Mouse (Mus musculus) midbrain, embryonic 14.5 days (tissue): Measurements from ENCODE around the gene Prkn. TPM values are rescaled to one million over a fixed set of nuclear protein-coding genes. Genes with fewer than 3 reads are reported as not detected.

Experiments used
- ATAC-seq: fragments of 200-750 bp; cut with Nextera tagmentation; 2 replicates; pipeline ENCODE4 v1.8.0; 2017; ENCODE audit warnings: moderate number of reproducible peaks, moderate library complexity; ENCODE audit not compliant: low FRiP score, low TSS enrichment
- DNase-seq: peaks from one replicate; pipeline ENCODE4 v3.0.0-alpha.2; 2015
- H3K27ac ChIP-seq: fragments of 300-500 bp; sonication (generic); replicated peaks from 2 replicates; pipeline ENCODE4 v1.5.1; 2014; ENCODE audit warnings: mild to moderate bottlenecking, low read depth, low read length, moderate library complexity
- H3K27me3 ChIP-seq: fragments of 300-500 bp; sonication (generic); 2 replicates; pipeline ENCODE4 v1.6.1; 2014; ENCODE audit warnings: low read length, control low read depth, mixed read lengths; ENCODE audit not compliant: control insufficient read depth, insufficient read depth
- H3K36me3 ChIP-seq: fragments of 300-500 bp; sonication (generic); 2 replicates; pipeline ENCODE4 v1.6.1; 2014; ENCODE audit warnings: low read length, control low read depth; ENCODE audit not compliant: control insufficient read depth, insufficient read depth
- H3K4me1 ChIP-seq: fragments of 300-500 bp; sonication (generic); 2 replicates; pipeline ENCODE4 v1.6.1; 2014; ENCODE audit warnings: mild to moderate bottlenecking, antibody characterized with exemption, low read length, control low read depth; ENCODE audit not compliant: control insufficient read depth, insufficient read depth
- H3K4me2 ChIP-seq: fragments of 300-500 bp; sonication (generic); 2 replicates; pipeline ENCODE4 v1.6.1; 2014; ENCODE audit warnings: mild to moderate bottlenecking, low read length, moderate library complexity
- H3K4me3 ChIP-seq: fragments of 300-500 bp; sonication (generic); replicated peaks from 2 replicates; pipeline ENCODE4 v1.5.1; 2014; ENCODE audit warnings: low read depth, low read length
- H3K9ac ChIP-seq: fragments of 300-500 bp; sonication (generic); replicated peaks from 2 replicates; pipeline ENCODE4 v1.6.1; 2014; ENCODE audit warnings: mild to moderate bottlenecking, low read length, moderate library complexity
- H3K9me3 ChIP-seq: fragments of 300-500 bp; sonication (generic); 2 replicates; pipeline ENCODE4 v1.6.1; 2016; ENCODE audit warnings: low read length, control low read depth, mixed read lengths; ENCODE audit not compliant: control insufficient read depth
- WGBS: fragments of 180-500 bp; shearing (Covaris S2); extraction: QIAGEN DNeasy Blood & Tissue Kit; methylation state at CpG from one replicate; pipeline ENCODE4 v1.1.7; 2014; 5-methylcytosine and 5-hydroxymethylcytosine counted together
- polyA plus RNA-seq: library from polyadenylated mRNA; unstranded; fragments of >200 nt; fragmentation: Nextera tagmentation; extraction: Ambion mirVana; gene quantifications from 2 replicates; pipeline ENCODE4 v1.2.1, GENCODE M21; 2014

Prkn gene
- polyA plus RNA-seq, 1 experiment from 2014 or later: 4.4 TPM

DNA sequence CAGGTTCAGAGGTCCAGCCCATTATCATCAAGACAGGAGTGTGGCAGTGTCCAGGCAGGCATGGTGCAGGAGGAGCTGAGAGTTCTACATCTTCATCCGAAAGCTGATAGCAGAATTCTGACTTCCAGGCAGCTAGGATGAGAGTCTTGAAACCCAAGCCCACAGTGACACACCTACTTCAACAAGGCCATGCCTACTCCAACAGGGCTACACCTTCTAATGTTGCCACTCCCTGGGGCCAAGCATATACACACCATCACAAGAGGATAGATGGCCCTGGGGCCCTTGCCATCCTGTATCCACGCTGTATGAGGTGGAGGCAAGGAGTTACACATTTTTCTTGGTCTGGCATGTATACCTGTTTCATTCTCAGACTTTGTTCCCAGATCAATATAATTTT, 1197.4 kb downstream of the Prkn start:
- Histone ChIP-seq H3K27me3 (no peaks in the 10 kb centered on the region), H3K4me2 (no peak overlapping the region), H3K4me1 (no peaks in the 10 kb centered on the region), H3K4me3 (no peak overlapping the region), H3K9ac (no peak overlapping the region), H3K36me3 (no peaks in the 10 kb centered on the region), H3K27ac (no peak overlapping the region), H3K9me3 (no peaks in the 10 kb centered on the region)
- ATAC-seq (no peak), DNase-seq (no peak)
- WGBS: 88% methylated on average over 2 of the region's 2 CpGs

DNA sequence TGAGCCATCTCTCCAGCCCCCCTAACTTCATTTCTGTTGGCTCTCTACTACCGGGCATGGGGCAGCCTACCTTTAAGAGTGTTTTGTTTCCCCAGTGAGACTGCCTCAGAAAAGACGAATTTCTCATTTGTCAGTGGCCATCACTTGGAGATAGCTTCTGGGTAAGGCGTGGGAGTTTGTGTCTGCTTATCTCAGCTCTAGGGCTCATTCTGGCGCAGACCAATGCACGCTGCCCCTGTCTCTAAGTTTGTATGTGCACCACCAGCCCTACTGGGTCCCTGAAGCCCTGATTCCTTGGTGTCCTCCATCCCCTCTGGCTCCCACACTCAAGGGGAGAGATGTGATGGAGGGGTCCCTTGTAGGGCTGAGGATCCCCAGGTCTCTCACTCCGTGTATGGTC, 1198.3 kb downstream of the Prkn start:
- ATAC-seq (no peak), DNase-seq (no peak)
- no peaks in the 10 kb centered on the region for H3K36me3 ChIP-seq
- H3K4me1 ChIP-seq: no peaks in the 10 kb centered on the region
- H3K27me3 ChIP-seq: no peaks in the 10 kb centered on the region
- no peak overlapping the region for H3K27ac ChIP-seq
- H3K4me3 ChIP-seq: no peak overlapping the region
- no peaks in the 10 kb centered on the region for H3K9me3 ChIP-seq
- WGBS: 75% methylated on average over 6 of the region's 6 CpGs
- H3K9ac ChIP-seq: no peak overlapping the region
- H3K4me2 ChIP-seq: no peak overlapping the region

DNA sequence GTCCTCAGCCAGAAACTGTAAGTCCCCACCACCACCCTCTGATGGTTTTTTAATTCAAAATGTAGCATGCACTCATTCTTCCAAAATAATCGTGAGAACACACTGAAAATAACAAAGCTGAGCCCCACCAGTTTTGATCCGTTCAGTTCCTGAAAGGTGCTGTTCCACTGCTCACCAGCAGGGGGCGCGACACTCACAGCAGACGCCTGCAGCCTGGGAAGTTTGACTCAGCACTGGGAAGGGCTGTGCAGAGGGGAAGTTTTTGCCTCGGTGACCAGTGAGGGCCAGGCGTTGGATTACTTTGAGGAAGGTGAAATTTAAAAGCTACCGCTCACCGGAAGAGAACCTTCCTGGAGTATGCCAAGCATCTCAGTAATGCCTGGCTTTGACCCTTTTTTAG, 1199.0 kb downstream of the Prkn start:
- H3K4me3 ChIP-seq: no peak overlapping the region
- H3K9me3 ChIP-seq: no peaks in the 10 kb centered on the region
- H3K27ac ChIP-seq: no peak overlapping the region
- ATAC-seq: 0 out of 2 replicates have a peak, but pooled peaks have one; percentile 41
- WGBS: 2% methylated on average over 9 of the region's 9 CpGs
- H3K4me2 ChIP-seq: no peak overlapping the region
- no peak overlapping the region for H3K9ac ChIP-seq
- no peaks in the 10 kb centered on the region for H3K36me3 ChIP-seq
- H3K4me1 ChIP-seq: no peaks in the 10 kb centered on the region
- peak; percentile 89 for DNase-seq
- no peaks in the 10 kb centered on the region for H3K27me3 ChIP-seq

DNA sequence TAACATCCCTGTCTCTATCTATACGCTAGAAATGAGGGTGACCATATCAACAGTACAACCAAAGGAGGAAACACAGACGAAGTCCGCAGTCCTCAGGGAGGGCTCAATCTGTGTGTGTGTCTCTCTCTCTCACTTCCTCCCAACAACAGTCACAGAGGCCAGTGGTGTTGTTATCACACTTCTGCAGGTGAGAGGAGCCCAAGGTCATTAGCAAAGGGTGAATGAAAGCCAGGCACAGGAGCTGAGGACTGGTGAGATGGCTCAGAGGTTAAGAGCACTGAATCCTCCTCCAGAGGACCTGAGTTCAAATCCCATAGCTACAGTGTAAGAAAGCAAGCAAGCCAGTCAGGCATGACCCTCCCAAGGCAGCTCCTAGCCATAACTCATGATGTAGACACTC, 1199.7 kb downstream of the Prkn start:
- Histone ChIP-seq H3K4me1 (no peaks in the 10 kb centered on the region), H3K9ac (no peak overlapping the region), H3K27me3 (no peaks in the 10 kb centered on the region), H3K27ac (no peak overlapping the region), H3K9me3 (no peaks in the 10 kb centered on the region), H3K4me3 (no peak overlapping the region), H3K4me2 (no peak overlapping the region), H3K36me3 (no peaks in the 10 kb centered on the region)
- 83% methylated on average over 3 of the region's 3 CpGs for WGBS
- no peak for ATAC-seq
- DNase-seq: no peak

DNA sequence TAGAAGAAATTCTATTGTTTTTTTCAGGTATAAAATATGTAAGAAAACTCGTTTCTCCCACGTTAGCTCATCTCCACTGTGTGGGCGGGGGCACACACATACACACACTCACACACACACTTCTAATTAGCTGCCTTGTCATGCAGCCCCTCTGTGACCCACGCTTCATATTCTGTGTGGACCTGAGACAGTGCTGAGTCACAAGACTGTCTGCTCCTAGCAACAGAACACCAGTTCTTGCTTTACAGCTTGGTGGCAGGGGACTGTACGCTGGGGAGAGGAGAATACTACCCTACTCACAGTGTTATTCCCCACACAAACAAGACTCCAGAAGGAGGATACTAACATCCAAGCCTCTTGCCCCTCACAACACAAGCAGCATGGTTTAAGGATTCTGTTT, 1200.4 kb downstream of the Prkn start:
- WGBS: 85% methylated on average over 5 of the region's 5 CpGs
- Histone ChIP-seq H3K9me3 (no peaks in the 10 kb centered on the region), H3K27me3 (no peaks in the 10 kb centered on the region), H3K4me2 (no peak overlapping the region), H3K9ac (no peak overlapping the region), H3K27ac (no peak overlapping the region), H3K4me3 (no peak overlapping the region), H3K36me3 (no peaks in the 10 kb centered on the region), H3K4me1 (no peaks in the 10 kb centered on the region)
- no peak for ATAC-seq
- DNase-seq: no peak

DNA sequence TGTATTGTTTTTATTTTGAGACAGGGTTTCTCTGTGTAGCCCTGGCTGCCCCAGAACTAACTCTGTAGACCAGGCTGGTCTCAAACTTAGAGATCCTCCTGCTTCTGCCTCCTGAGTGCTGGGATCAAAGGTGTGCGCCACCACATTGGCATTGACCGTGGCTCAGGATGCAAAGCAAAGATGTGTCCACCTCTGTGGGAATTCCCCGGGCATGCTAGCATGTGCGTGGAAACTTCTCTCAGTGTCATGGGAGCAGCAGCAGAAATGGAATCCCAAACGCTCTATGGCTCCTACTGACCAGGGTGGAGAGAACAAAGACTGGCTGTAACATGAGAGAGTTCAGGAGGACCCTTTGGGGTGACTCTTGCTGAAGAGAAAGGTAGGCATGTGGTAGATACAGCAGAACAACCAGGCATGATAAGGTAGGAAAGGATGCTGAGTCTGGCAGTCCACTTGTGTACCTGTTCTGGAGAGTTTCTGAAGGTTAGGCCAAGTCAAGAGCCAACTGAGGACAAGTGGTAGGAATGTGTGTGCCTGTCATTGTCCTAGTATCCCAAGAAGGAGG, 1201.0 kb downstream of the Prkn start:
- Histone ChIP-seq H3K9me3 (no peaks in the 10 kb centered on the region), H3K9ac (no peak overlapping the region), H3K27ac (no peak overlapping the region), H3K4me1 (no peaks in the 10 kb centered on the region), H3K4me2 (no peak overlapping the region), H3K4me3 (no peak overlapping the region), H3K27me3 (no peaks in the 10 kb centered on the region), H3K36me3 (no peaks in the 10 kb centered on the region)
- WGBS: 97% methylated on average over 5 of the region's 5 CpGs
- DNase-seq (no peak), ATAC-seq (no peak)

DNA sequence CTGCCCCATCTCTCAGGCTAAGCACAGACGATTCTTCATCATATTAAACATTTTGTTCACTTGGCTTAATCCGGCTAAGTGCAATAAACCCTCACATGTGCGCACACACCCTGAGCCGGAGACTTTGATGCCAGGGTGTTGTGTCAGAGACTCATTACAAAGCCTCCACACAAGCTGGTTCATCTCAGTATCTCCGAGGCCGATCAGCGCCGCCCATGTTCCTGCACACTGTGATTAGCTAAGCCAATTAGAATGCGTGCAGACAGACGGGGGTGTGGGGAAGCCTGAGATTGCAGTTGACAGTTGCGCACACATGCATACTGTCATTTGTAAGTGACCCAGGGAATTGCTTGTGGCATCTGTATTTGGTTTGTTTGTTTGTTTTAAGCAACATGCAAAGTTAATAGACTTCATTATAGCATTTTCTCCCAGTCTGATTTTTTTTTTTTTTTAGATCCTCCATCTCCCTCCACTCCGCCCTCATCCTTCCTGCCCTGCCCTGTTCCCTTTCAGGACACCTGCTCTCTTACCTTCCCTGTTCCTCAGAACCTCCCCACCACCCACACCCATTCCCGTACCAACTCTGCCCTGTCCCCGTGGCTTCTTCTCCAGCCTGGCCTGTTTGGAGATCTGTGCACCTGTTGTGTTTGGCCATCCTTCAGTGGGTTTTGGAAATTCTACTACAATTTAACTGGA, 1202.5 kb downstream of the Prkn start:
- H3K9me3 ChIP-seq: no peaks in the 10 kb centered on the region
- DNase-seq: peak; percentile 70
- H3K4me3 ChIP-seq: no peak overlapping the region
- no peak overlapping the region for H3K9ac ChIP-seq
- no peak overlapping the region; the same call in 1 of the 2 replicates for H3K4me2 ChIP-seq
- no peaks in the 10 kb centered on the region for H3K27me3 ChIP-seq
- WGBS: 43% methylated on average over 14 of the region's 14 CpGs
- H3K4me1 ChIP-seq: no peaks in the 10 kb centered on the region
- no peak overlapping the region for H3K27ac ChIP-seq
- no peaks in the 10 kb centered on the region for H3K36me3 ChIP-seq
- ATAC-seq: peak; percentile 69; the same call in 1 of the 2 replicates

DNA sequence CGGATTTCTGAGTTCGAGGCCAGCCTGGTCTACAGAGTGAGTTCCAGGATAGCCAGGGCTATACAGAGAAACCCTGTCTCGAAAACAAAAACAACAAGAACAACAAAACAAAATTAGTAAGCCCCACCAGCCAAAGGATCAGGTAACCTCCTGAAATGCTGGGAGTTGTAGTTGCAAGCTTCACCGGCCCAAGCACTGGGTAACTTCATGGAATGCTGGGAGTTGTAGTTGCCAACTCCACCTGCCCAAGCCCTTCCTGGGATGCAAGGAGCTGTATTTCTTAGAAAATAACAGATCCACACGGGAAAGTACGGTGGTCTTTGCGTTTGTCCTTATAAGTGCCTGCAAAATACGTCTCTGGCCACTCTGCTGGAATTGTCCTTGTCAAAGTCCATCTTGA, 1204.0 kb downstream of the Prkn start:
- WGBS: 50% methylated on average over 8 of the region's 8 CpGs
- no peak for ATAC-seq
- no peak overlapping the region for H3K9ac ChIP-seq
- no peaks in the 10 kb centered on the region for H3K27me3 ChIP-seq
- no peaks in the 10 kb centered on the region for H3K36me3 ChIP-seq
- H3K4me3 ChIP-seq: no peak overlapping the region
- no peak for DNase-seq
- no peaks in the 10 kb centered on the region for H3K9me3 ChIP-seq
- H3K4me2 ChIP-seq: no peak overlapping the region
- no peak overlapping the region for H3K27ac ChIP-seq
- no peaks in the 10 kb centered on the region for H3K4me1 ChIP-seq

DNA sequence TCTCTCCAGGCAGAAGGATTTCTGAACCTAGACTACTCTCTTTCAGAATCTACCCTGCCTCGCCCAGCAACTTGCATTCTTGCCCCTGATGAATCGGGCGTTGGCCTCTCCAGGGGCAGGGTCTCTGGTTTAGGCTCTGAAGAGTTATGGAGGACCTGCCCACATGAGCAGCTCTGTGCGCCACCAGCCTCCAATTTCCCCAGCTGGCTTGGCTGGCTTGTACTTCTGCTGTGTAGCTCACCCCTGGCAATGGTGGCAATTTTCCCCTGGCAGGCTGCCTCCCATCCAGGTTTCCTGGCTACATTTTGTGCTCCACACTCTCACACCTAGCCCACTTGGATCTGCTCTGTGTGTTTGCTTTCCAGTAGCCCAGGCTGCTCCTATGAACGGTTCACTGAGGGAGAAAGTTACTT, 1205.7 kb downstream of the Prkn start:
- Histone ChIP-seq H3K4me3 (no peak overlapping the region), H3K9me3 (no peaks in the 10 kb centered on the region), H3K27ac (no peak overlapping the region), H3K27me3 (no peaks in the 10 kb centered on the region), H3K4me1 (no peaks in the 10 kb centered on the region), H3K9ac (no peak overlapping the region), H3K4me2 (no peak overlapping the region), H3K36me3 (no peaks in the 10 kb centered on the region)
- ATAC-seq (0 out of 2 replicates have a peak, but pooled peaks have one; percentile 14), DNase-seq (peak; percentile 28)
- WGBS: 72% methylated on average over 5 of the region's 5 CpGs
